Mouse (Mus musculus): ENCODE measurements around the gene Wfdc5.

DNA sequence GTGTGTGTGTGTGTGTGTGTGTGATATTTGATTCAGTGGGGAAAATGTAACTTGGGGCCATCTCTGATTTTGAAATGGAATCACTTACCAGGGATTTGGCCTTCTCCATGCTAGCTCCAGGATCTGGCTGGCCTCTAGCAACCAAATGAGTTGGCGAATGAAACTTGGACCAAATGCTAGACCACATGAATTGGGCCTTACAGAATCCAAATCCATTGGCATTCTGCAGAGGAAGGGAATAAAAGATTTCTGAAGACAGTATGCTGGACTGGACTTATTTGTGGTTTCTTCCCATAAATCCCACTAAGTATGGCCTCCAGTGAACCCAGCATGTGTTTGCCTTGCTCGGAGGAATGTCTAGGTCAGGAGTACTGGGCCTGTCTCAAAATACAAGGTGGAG is 23.7 kb downstream of the Wfdc5 start:
- TF ChIP-seq TAL1 (IDR thresholded peaks at IDR 0.05; ENCODE audit: low read length) (no peak), GATA1 (IDR thresholded peaks at IDR 0.05; ENCODE audit: low read length) (no peak)

Data from erythroblast, embryonic 14.5 days (primary cell).